20 mouse cellular contexts compared by ENCODE assay signal in genomic region chr15:97646426-97646825, GRCm38 (mm10). TPM values are rescaled to one million over a fixed set of nuclear protein-coding genes. Genes with fewer than 3 reads are reported as not detected.
A peak's percentile ranks its signal among the peaks of the same experiment; 100 is the strongest.
DNase-seq lines count a peak whose midpoint lies in the region; ATAC-seq lines count a peak whose summit lies in the region.
"Had no signal": no experiment of that assay in that cellular context is flagged by ENCODE, and none has a peak within 500 bp of the region (broad histone marks: within the 10 kb centered on the region; RNA-seq: fewer than 3 reads in every experiment).

No protein-coding gene starts in this region.

- no peak overlapping the region for H3K4me3 ChIP-seq in hindbrain, embryonic 10.5 days
- no peak overlapping the region for H3K4me3 ChIP-seq in hindbrain, embryonic 12.5 days
- H3K4me3 ChIP-seq in midbrain, embryonic 11.5 days (ENCODE audit: low read depth, low read length), result no peak overlapping the region
- H3K4me3 ChIP-seq in midbrain, embryonic 15.5 days, result no peak overlapping the region
- H3K4me3 ChIP-seq in liver, embryonic 12.5 days, result no peak overlapping the region
- H3K4me3 ChIP-seq: embryonic facial prominence, embryonic 12.5 days; forebrain, embryonic 12.5 days; heart, embryonic 13.5 days had no signal

- no peak for ATAC-seq in hindbrain, embryonic 12.5 days (ENCODE audit: low FRiP score)
- no peak for ATAC-seq in midbrain, embryonic 11.5 days (ENCODE audit: low FRiP score)
- ATAC-seq in midbrain, embryonic 15.5 days (replicated peaks), result no peak
- ATAC-seq in liver, embryonic 12.5 days, result no peak
- ATAC-seq: forebrain, embryonic 16.5 days; hindbrain, embryonic 16.5 days had no signal

- 0 out of 2 replicates have a peak, but pooled peaks cover 5% of the 10 kb centered on the region for H3K9me3 ChIP-seq in hindbrain, embryonic 10.5 days
- H3K9me3 ChIP-seq in hindbrain, embryonic 12.5 days (replicated peaks), result no peaks in the 10 kb centered on the region
- no peaks in the 10 kb centered on the region for H3K9me3 ChIP-seq in midbrain, embryonic 11.5 days (ENCODE audit: control insufficient read depth, low read length)
- H3K9me3 ChIP-seq in midbrain, embryonic 15.5 days, result no peaks in the 10 kb centered on the region
- H3K9me3 ChIP-seq in liver, embryonic 12.5 days (replicated peaks), result 0 out of 2 replicates have a peak, but pooled peaks cover 3% of the 10 kb centered on the region
- H3K9me3 ChIP-seq: embryonic facial prominence, embryonic 12.5 days; forebrain, embryonic 12.5 days; heart, embryonic 13.5 days had no signal

- no peaks in the 10 kb centered on the region for H3K36me3 ChIP-seq in hindbrain, embryonic 10.5 days
- H3K36me3 ChIP-seq in hindbrain, embryonic 12.5 days, result no peaks in the 10 kb centered on the region
- no peaks in the 10 kb centered on the region for H3K36me3 ChIP-seq in midbrain, embryonic 11.5 days (ENCODE audit: control insufficient read depth, insufficient read depth, low read length)
- H3K36me3 ChIP-seq in midbrain, embryonic 15.5 days (replicated peaks), result no peaks in the 10 kb centered on the region
- no peaks in the 10 kb centered on the region for H3K36me3 ChIP-seq in liver, embryonic 12.5 days
- H3K36me3 ChIP-seq: embryonic facial prominence, embryonic 12.5 days; forebrain, embryonic 12.5 days; heart, embryonic 13.5 days had no signal

- H3K9ac ChIP-seq in hindbrain, embryonic 12.5 days, result no peak overlapping the region
- H3K9ac ChIP-seq in midbrain, embryonic 11.5 days (ENCODE audit: low read length), result no peak overlapping the region
- no peak overlapping the region for H3K9ac ChIP-seq in midbrain, embryonic 15.5 days
- H3K9ac ChIP-seq in liver, embryonic 12.5 days, result no peak overlapping the region
- H3K9ac ChIP-seq: embryonic facial prominence, embryonic 12.5 days; forebrain, embryonic 12.5 days; heart, embryonic 13.5 days had no signal

- H3K4me1 ChIP-seq in hindbrain, embryonic 10.5 days (replicated peaks), result peaks cover 14% of the 10 kb centered on the region; the same call in 1 of the 2 replicates
- no peaks in the 10 kb centered on the region for H3K4me1 ChIP-seq in hindbrain, embryonic 12.5 days
- H3K4me1 ChIP-seq in midbrain, embryonic 11.5 days (ENCODE audit: control insufficient read depth, insufficient read depth, low read length), result peaks cover 5% of the 10 kb centered on the region; the same call in 1 of the 2 replicates
- H3K4me1 ChIP-seq in midbrain, embryonic 15.5 days, result peaks cover 13% of the 10 kb centered on the region
- no peaks in the 10 kb centered on the region; the same call in 1 of the 2 replicates for H3K4me1 ChIP-seq in liver, embryonic 12.5 days
- H3K4me1 ChIP-seq: embryonic facial prominence, embryonic 12.5 days; forebrain, embryonic 12.5 days; heart, embryonic 13.5 days had no signal

- H3K4me2 ChIP-seq in hindbrain, embryonic 12.5 days (replicated peaks), result no peak overlapping the region
- H3K4me2 ChIP-seq in midbrain, embryonic 11.5 days, result no peak overlapping the region
- no peak overlapping the region for H3K4me2 ChIP-seq in midbrain, embryonic 15.5 days
- H3K4me2 ChIP-seq in liver, embryonic 12.5 days, result no peak overlapping the region
- H3K4me2 ChIP-seq: embryonic facial prominence, embryonic 12.5 days; forebrain, embryonic 12.5 days; heart, embryonic 13.5 days had no signal

- no peaks in the 10 kb centered on the region for H3K27me3 ChIP-seq in hindbrain, embryonic 10.5 days (ENCODE audit: insufficient read depth, poor library complexity, severe bottlenecking)
- H3K27me3 ChIP-seq in hindbrain, embryonic 12.5 days, result no peaks in the 10 kb centered on the region
- no peaks in the 10 kb centered on the region for H3K27me3 ChIP-seq in midbrain, embryonic 11.5 days (ENCODE audit: control insufficient read depth, insufficient read depth, low read length)
- no peaks in the 10 kb centered on the region for H3K27me3 ChIP-seq in midbrain, embryonic 15.5 days (replicated peaks)
- no peaks in the 10 kb centered on the region for H3K27me3 ChIP-seq in liver, embryonic 12.5 days (replicated peaks)
- H3K27me3 ChIP-seq: embryonic facial prominence, embryonic 12.5 days; forebrain, embryonic 12.5 days; heart, embryonic 13.5 days had no signal

- peak overlapping the region; percentile 31; the same call in 1 of the 2 replicates for H3K27ac ChIP-seq in hindbrain, embryonic 10.5 days
- no peak overlapping the region for H3K27ac ChIP-seq in hindbrain, embryonic 12.5 days
- no peak overlapping the region for H3K27ac ChIP-seq in midbrain, embryonic 11.5 days (ENCODE audit: low read depth, low read length)
- H3K27ac ChIP-seq in midbrain, embryonic 15.5 days, result no peak overlapping the region
- H3K27ac ChIP-seq in liver, embryonic 12.5 days, result no peak overlapping the region
- H3K27ac ChIP-seq: embryonic facial prominence, embryonic 12.5 days; forebrain, embryonic 12.5 days; heart, embryonic 13.5 days had no signal

- DNase-seq in hindbrain, embryonic 10.5 days (ENCODE audit: low spot score), result no peak
- DNase-seq in midbrain, embryonic 11.5 days (ENCODE audit: low spot score, missing footprints), result peak; percentile 73
- DNase-seq in brain, adult 2 months (ENCODE audit: low read depth, low spot score), result peak; percentile 25
- peak; percentile 86 for DNase-seq in retina, postnatal 1 day
- DNase-seq: adrenal gland, adult 2 months; adrenal gland, postnatal 25 days; cerebellum, adult 11 months; cerebellum, adult 8-10 months; cerebellum, postnatal 14 days; embryo, embryonic 11 days; gastrocnemius, postnatal 10 days; heart, postnatal 36 days had no signal

- 70% methylated on average over 7 of the region's 7 CpGs for WGBS in hindbrain, embryonic 10.5 days
- 61% methylated on average over 7 of the region's 7 CpGs for WGBS in hindbrain, embryonic 12.5 days
- WGBS in midbrain, embryonic 11.5 days, result 56% methylated on average over 7 of the region's 7 CpGs
- WGBS in midbrain, embryonic 15.5 days, result 40% methylated on average over 7 of the region's 7 CpGs
- 46% methylated on average over 7 of the region's 7 CpGs for WGBS in liver, embryonic 12.5 days (ENCODE audit: insufficient replicate concordance)

RNA-seq across cellular contexts. Expression of gene Rpap3, which starts 59.2 kb away (rescaled TPM):
- polyA plus RNA-seq in hindbrain, embryonic 10.5 days (2016; fragmentation: Nextera tagmentation; extraction: Ambion mirVana), result 29.7 and 33.5 TPM in 2 replicates
- polyA plus RNA-seq in hindbrain, embryonic 12.5 days (2016; fragmentation: Nextera tagmentation; extraction: Ambion mirVana), result 36.8 and 40.9 TPM in 2 replicates
- polyA plus RNA-seq in midbrain, embryonic 11.5 days (2014; fragmentation: Nextera tagmentation; extraction: Ambion mirVana), result 56.4 and 57.4 TPM in 2 replicates
- 31.1 and 33.7 TPM in 2 replicates for polyA plus RNA-seq in midbrain, embryonic 15.5 days (2015; fragmentation: Nextera tagmentation; extraction: Ambion mirVana)
- 19.5 and 20.0 TPM in 2 replicates for polyA plus RNA-seq in liver, embryonic 12.5 days (2016; fragmentation: Nextera tagmentation; extraction: Ambion mirVana)
